Mouse (Mus musculus): ENCODE data around the gene Tpst2.
"Not testable (repeated sequence)": the region's sequence is repeated elsewhere in the genome, so short reads cannot be mapped to it uniquely, and the experiment has no call there.

The Tpst2 gene

GRCm38 (mm10) chr5:112298226-112298988 is 21.9 kb downstream of the Tpst2 start:
- no peak for DNase-seq (ENCODE audit: low spot score)

- DNase-seq (ENCODE audit: low spot score) = no peak
Observed at GRCm38 (mm10) chr5:112299399-112299798, 22.9 kb downstream of the Tpst2 start.

GRCm38 (mm10) chr5:112300112-112300511 is 23.6 kb downstream of the Tpst2 start:
- DNase-seq (ENCODE audit: low spot score) = no peak

GRCm38 (mm10) chr5:112300721-112301308 is 24.3 kb downstream of the Tpst2 start:
- DNase-seq (ENCODE audit: low spot score) = peak; percentile 30

GRCm38 (mm10) chr5:112301694-112302093 is 25.2 kb downstream of the Tpst2 start:
- no peak for DNase-seq (ENCODE audit: low spot score)

- DNase-seq (ENCODE audit: low spot score) = no peak
Observed at GRCm38 (mm10) chr5:112302310-112302709, 25.8 kb downstream of the Tpst2 start.

GRCm38 (mm10) chr5:112305842-112306241 is 29.4 kb downstream of the Tpst2 start:
- no peak for DNase-seq (ENCODE audit: low spot score)

- no peak for DNase-seq (ENCODE audit: low spot score)
Observed at GRCm38 (mm10) chr5:112313222-112313885, 36.9 kb downstream of the Tpst2 start.

- no peak for DNase-seq (ENCODE audit: low spot score)
Observed at GRCm38 (mm10) chr5:112316468-112316867, 40.0 kb downstream of the Tpst2 start.

- DNase-seq (ENCODE audit: low spot score) = no peak
Observed at GRCm38 (mm10) chr5:112317328-112317727, 40.8 kb downstream of the Tpst2 start.

- DNase-seq (ENCODE audit: low spot score) = not testable (repeated sequence)
Observed at GRCm38 (mm10) chr5:112319343-112319742, 42.9 kb downstream of the Tpst2 start.

- no peak for DNase-seq (ENCODE audit: low spot score)
Observed at GRCm38 (mm10) chr5:112320379-112320778, 43.9 kb downstream of the Tpst2 start.

GRCm38 (mm10) chr5:112320936-112321335 is 44.4 kb downstream of the Tpst2 start:
- no peak for DNase-seq (ENCODE audit: low spot score)

- no peak for DNase-seq (ENCODE audit: low spot score)
Observed at GRCm38 (mm10) chr5:112321376-112321775, 44.9 kb downstream of the Tpst2 start.

- DNase-seq (ENCODE audit: low spot score) = no peak
Observed at GRCm38 (mm10) chr5:112323246-112323645, 46.8 kb downstream of the Tpst2 start.

- DNase-seq (ENCODE audit: low spot score) = peak; percentile 88
Observed at GRCm38 (mm10) chr5:112324637-112325545, 48.4 kb downstream of the Tpst2 start.

- peak; percentile 99 for DNase-seq (ENCODE audit: low spot score)
Observed at GRCm38 (mm10) chr5:112325546-112326445, 49.3 kb downstream of the Tpst2 start, which contains the start of gene Tfip11. Gene Tfip11 (plus strand): TSS chr5:112326358.

GRCm38 (mm10) chr5:112326446-112327009 is 50.0 kb downstream of the Tpst2 start:
- peak; percentile 30 for DNase-seq (ENCODE audit: low spot score)

- DNase-seq (ENCODE audit: low spot score) = no peak
Observed at GRCm38 (mm10) chr5:112327854-112328253, 51.4 kb downstream of the Tpst2 start.

- peak; percentile 45 for DNase-seq (ENCODE audit: low spot score)
Observed at GRCm38 (mm10) chr5:112329805-112330564, 53.5 kb downstream of the Tpst2 start.

Data from MN1 (cell line).